Mouse (Mus musculus): ENCODE results near the gene Mettl21e.
"Not testable (repeated sequence)": the region's sequence is repeated elsewhere in the genome, so short reads cannot be mapped to it uniquely, and the experiment has no call there.

The Mettl21e gene

DNA sequence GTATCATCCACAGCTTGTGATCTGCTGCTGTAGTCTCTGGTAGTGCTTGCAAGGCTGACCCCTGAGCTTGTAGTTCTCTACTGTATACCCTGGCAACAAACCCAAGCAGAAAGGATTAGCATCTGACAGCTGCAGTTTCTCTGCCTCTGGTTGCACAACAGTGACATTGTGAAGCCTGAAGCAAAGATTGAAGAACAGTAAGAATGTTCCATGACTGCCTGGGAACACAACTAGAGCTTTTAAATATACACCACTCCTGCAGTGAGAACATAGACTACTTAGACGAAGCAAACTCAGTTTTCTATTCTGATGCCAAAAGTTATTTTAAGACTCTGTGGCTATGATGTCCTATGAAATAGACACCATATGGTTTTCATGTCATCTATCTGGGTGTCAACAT lies at the start of gene Mettl21e:
Gene Mettl21e, minus strand, starts transcription at position 86 of the 400 bp plus-strand sequence.
- DNase-seq (ENCODE audit: low read depth): no peak

DNA sequence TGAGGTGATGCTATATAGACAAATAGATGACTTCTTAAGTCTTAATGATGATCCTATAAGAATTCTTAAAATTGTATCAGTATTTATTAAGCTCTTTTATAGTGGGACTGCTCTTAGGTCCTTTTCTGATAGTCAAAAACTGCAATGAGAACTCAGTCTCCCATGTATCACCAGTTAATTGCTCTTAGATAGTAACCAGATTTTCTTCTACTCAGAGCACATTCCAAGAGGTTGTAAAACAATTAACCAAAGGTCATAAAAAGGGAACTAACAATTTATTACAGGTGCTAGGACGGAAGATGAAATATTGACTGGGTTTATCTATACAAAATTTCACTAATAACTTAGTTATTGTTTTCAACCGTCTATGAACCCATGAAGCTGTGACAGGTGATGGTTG lies 21.7 kb upstream of the Mettl21e start:
- DNase-seq (ENCODE audit: low read depth): not testable (repeated sequence)

DNA sequence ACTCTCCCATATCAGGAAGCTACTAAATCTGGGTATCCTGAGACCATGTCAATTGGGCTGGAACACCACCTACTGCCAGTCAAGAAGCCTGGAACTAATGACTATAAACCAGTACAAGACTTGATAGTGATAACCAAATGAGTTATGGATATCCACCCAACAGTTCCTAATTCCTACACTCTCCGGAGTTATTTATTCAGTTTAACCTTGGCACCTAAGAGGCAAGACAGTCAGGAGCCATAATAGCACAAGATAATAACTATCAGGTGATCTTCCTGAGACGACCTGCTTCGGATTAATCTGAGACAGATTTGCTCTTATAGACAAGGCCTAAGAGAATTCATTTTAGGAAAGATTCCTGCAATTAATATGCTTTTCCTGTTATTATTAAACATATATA lies 21.2 kb upstream of the Mettl21e start:
- DNase-seq (ENCODE audit: low read depth): no peak

GRCm38 (mm10) chr1:44237305-44237704 lies 18.5 kb upstream of the Mettl21e start:
- no peak for DNase-seq (ENCODE audit: low read depth)

GRCm38 (mm10) chr1:44235311-44235710 lies 16.6 kb upstream of the Mettl21e start:
- no peak for DNase-seq (ENCODE audit: low read depth)

DNA sequence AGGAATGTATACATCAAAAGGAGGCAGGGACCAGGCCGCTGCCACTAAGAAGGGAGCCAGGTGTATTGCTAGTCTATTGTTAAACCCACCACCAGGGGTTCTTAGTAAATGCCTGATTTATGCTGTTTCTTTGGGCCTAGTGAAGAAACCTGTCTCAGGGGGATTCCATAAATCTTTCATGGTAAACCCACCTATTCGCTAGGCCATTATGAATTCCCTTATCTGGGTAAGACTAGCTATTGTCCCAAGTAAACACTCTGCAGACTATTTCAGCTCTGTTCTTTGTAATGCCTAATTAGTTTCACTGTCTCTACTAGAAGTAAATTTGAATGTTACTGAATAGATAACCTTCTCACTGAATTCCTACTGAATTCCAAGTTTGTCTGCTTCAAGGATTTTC lies 15.8 kb upstream of the Mettl21e start:
- DNase-seq (ENCODE audit: low read depth): not testable (repeated sequence)

DNA sequence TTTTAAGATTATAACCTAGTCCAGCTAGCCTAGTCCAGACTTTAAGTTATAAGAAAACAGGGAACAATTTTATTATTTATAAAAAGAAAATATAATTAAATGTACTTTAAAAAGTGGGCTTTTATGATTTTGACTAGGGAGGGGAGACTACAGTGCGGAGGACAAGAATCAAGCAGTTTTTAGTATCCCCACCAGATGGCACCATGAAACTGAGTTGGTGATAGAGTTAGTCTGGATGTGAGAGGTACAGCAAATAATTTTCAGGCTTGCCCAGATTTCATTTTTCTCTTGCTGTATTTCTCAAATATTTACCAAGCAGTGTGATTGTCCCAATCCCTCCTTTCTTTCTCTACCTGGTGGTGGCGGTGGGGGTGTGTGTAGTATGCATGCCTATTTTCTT lies 10.3 kb upstream of the Mettl21e start:
- DNase-seq (ENCODE audit: low read depth): no peak

- DNase-seq (ENCODE audit: low read depth): no peak
These were observed 1.6 kb downstream of the Mettl21e start for GRCm38 (mm10) chr1:44217118-44217517.

- DNase-seq (ENCODE audit: low read depth): no peak
These were observed 2.2 kb downstream of the Mettl21e start for GRCm38 (mm10) chr1:44216352-44217116.

DNA sequence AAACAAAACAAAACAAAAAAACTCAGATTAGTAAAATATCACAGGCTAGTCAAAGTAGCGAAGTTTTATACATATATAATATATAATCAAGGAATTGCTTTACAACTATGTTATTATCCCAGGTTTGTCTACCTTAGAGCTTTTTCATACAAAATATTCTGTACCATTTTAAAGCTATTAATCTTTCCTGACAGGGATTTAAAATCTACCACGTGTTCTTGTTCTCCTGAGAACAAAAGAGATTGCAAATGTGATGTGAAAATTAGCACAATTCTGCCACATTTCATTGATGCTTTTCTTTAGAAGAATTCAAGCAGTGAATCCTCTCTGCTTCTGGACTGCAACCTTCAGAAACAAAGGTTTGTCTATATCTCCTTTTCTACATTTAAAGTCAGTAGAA lies 4.3 kb downstream of the Mettl21e start:
- DNase-seq (ENCODE audit: low read depth): no peak

DNA sequence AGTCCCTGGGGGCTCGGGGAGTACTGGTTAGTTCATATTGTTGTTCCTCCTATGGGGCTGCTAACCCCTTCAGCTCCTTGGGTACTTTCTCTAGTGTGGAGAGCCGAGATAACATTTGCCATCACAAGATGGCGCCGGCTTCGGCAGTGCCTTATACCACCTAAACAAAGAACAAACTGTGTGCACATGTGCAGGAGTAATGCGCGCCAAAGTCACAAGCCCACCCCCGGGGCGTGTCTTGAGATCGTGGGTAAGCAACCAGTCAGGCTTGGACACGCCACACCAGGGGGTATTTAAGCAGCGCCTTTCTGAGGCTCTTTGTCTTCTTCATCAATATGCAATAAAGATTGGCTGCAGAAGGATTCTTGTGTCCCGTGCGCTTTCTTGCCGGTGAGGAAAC lies 15.9 kb downstream of the Mettl21e start:
- DNase-seq (ENCODE audit: low read depth): no peak

- peak; percentile 54 for DNase-seq (ENCODE audit: low read depth)
These were observed 20.2 kb downstream of the Mettl21e start for GRCm38 (mm10) chr1:44198273-44199171.

- no peak for DNase-seq (ENCODE audit: low read depth)
These were observed 32.4 kb downstream of the Mettl21e start for GRCm38 (mm10) chr1:44186396-44186795.

DNA sequence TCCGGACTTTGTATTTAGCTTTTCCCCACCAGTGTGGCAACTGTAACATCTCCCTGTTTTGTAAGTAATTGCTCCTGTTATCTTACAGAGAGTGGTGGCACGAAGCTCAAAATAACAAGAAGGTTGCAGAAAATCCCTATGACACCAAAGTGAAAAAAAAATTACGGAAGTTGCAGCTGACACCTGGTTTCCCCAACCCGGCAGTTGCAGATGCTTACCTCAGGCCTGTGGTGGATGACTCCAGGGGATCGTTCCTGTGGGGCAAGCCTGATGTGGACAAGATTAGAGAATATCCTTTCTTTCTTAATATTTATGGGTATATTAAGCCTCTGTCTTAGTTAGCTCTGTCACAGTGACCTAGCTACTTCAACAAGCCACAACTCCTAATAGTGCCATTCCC lies 40.7 kb downstream of the Mettl21e start:
- DNase-seq (ENCODE audit: low read depth): no peak

DNA sequence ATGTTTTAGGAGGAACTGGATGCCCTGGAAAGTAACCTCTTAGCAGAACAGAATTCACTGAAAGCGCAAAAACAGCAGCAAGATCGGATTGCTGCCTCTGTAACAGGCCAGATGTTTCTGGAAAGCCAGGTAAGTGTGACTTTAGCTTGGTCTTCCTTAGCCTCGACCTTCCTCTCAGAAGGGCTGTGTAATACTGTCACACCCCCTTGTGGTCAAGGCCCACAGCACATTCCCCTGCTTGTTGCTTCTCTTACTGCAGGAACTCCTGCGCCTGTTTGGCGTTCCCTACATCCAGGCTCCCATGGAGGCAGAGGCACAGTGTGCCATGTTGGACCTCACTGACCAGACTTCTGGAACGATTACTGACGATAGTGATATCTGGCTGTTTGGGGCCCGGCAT lies 44.9 kb downstream of the Mettl21e start:
- DNase-seq (ENCODE audit: low read depth): no peak

DNA sequence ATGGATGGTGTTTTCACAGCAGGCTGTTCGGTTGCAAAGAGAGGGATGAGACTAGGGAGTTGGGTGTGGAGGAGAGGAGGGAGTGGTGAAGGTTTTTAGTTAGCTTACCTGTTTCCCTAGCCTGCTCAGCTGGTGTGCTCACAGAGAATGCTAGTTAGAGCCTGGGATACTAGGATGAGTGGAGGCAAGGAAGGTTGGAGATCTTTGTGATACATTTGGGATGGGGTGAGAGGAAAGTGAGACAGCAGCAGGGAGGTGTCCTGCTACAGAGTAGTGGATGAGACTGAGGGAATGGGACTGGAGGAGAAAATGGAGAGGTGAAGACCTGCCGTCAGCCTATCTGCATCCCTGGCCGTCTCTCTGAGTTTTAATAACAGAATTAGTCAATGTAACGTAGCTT lies 46.1 kb downstream of the Mettl21e start:
- no peak for DNase-seq (ENCODE audit: low read depth)

- no peak for DNase-seq (ENCODE audit: low read depth)
These were observed 50.8 kb downstream of the Mettl21e start for GRCm38 (mm10) chr1:44167859-44168383.

- no peak for DNase-seq (ENCODE audit: low read depth)
These were observed 56.4 kb downstream of the Mettl21e start for GRCm38 (mm10) chr1:44162389-44162788.

DNA sequence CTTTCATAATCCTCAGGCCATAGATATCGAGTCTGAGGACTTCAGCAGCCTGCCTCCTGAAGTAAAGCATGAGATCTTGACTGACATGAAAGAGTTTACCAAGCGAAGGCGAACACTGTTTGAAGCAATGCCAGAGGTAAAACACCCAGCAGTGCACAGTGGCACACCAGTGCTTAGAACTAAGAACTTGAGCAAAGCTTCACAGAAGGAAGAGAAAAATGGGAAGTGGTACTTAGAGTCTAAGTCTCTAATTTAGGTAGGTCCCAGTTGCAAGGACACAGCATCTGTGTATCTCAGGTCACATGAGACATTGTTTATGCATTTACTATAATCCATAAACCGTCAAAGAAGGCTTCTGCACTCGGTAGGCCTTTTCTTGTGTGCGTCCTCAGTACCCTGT lies 56.9 kb downstream of the Mettl21e start:
- no peak for DNase-seq (ENCODE audit: low read depth)

DNA sequence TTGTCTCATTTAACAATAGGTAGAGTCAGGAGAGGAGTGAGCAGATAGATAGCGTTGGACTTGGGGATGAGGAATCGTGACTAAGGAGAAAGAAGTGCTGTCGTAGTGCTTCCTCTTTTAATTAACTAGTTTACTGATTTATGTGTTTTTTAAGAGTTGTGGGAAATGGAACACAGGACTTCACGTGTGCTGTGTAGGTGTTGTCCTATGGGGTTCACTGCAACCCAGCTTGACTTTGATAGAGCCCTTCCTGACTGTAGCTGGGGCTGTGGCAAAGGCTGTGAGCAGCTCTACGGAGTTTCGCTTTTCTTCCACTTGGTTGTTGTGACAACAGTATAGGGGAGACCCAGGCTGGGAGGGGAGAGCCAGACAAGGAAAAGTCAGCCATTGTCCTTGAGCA lies 60.4 kb downstream of the Mettl21e start:
- DNase-seq (ENCODE audit: low read depth): no peak

- DNase-seq (ENCODE audit: low read depth): peak; percentile 62
These were observed 63.5 kb downstream of the Mettl21e start for GRCm38 (mm10) chr1:44155287-44155686.
